Mouse (Mus musculus): Measurements from ENCODE around the gene Has1. TPM values are rescaled to one million over a fixed set of nuclear protein-coding genes. Genes with fewer than 3 reads are reported as not detected.

Gene Has1
- polyA plus RNA-seq, 1 experiment from 2014 or later, result 0.78 TPM

GRCm38 (mm10) chr17:17825921-17826591 lies 28.9 kb downstream of the Has1 start:
- Histone ChIP-seq H3K4me2 (replicated peaks; ENCODE audit: low read depth) (peak overlapping the region; percentile 84), H3K9me3 (ENCODE audit: control insufficient read depth, low read length) (no peaks in the 10 kb centered on the region), H3K4me1 (replicated peaks; ENCODE audit: control insufficient read depth, insufficient read depth) (no peaks in the 10 kb centered on the region; the same call in 1 of the 2 replicates), H3K9ac (ENCODE audit: low read length) (peak overlapping the region; percentile 86), H3K4me3 (ENCODE audit: low read depth, low read length) (peak overlapping the region; percentile 87), H3K27ac (replicated peaks) (peak overlapping the region; percentile 98), H3K27me3 (ENCODE audit: control insufficient read depth, insufficient read depth, low read length) (no peaks in the 10 kb centered on the region), H3K36me3 (ENCODE audit: control insufficient read depth, insufficient read depth, low read length) (no peaks in the 10 kb centered on the region)
- 1% methylated on average over 20 of the region's 22 CpGs for WGBS
- ATAC-seq (ENCODE audit: low FRiP score, low TSS enrichment) (peak; percentile 10; the same call in 1 of the 2 replicates), DNase-seq (ENCODE audit: low spot score) (peak; percentile 48)
- TF ChIP-seq EP300 (optimal IDR thresholded peaks at IDR 0.05) (no peak), CTCF (IDR thresholded peaks at IDR 0.05; ENCODE audit: low read depth) (no peak)

- DNase-seq (ENCODE audit: low spot score), result no peak
- Histone ChIP-seq H3K27me3 (ENCODE audit: control insufficient read depth, insufficient read depth, low read length) (no peaks in the 10 kb centered on the region), H3K4me3 (ENCODE audit: low read depth, low read length) (no peak overlapping the region), H3K36me3 (ENCODE audit: control insufficient read depth, insufficient read depth, low read length) (no peaks in the 10 kb centered on the region), H3K9ac (ENCODE audit: low read length) (no peak overlapping the region), H3K9me3 (ENCODE audit: control insufficient read depth, low read length) (no peaks in the 10 kb centered on the region), H3K4me1 (replicated peaks; ENCODE audit: control insufficient read depth, insufficient read depth) (no peaks in the 10 kb centered on the region), H3K27ac (replicated peaks) (no peak overlapping the region), H3K4me2 (replicated peaks; ENCODE audit: low read depth) (no peak overlapping the region)
- no peak for TF ChIP-seq EP300 (optimal IDR thresholded peaks at IDR 0.05)
- no peak for TF ChIP-seq CTCF (IDR thresholded peaks at IDR 0.05; ENCODE audit: low read depth)
- ATAC-seq (ENCODE audit: low FRiP score, low TSS enrichment), result no peak
- WGBS, result 71% methylated on average over 6 of the region's 6 CpGs
Measured at GRCm38 (mm10) chr17:17823612-17824336, 31.2 kb downstream of the Has1 start.

- Histone ChIP-seq H3K9me3 (ENCODE audit: control insufficient read depth, low read length) (no peaks in the 10 kb centered on the region), H3K4me2 (replicated peaks; ENCODE audit: low read depth) (no peak overlapping the region), H3K27me3 (ENCODE audit: control insufficient read depth, insufficient read depth, low read length) (no peaks in the 10 kb centered on the region), H3K4me3 (ENCODE audit: low read depth, low read length) (no peak overlapping the region), H3K36me3 (ENCODE audit: control insufficient read depth, insufficient read depth, low read length) (no peaks in the 10 kb centered on the region), H3K27ac (replicated peaks) (no peak overlapping the region), H3K4me1 (replicated peaks; ENCODE audit: control insufficient read depth, insufficient read depth) (no peaks in the 10 kb centered on the region), H3K9ac (ENCODE audit: low read length) (no peak overlapping the region)
- DNase-seq (ENCODE audit: low spot score) (no peak), ATAC-seq (ENCODE audit: low FRiP score, low TSS enrichment) (no peak)
- TF ChIP-seq EP300 (optimal IDR thresholded peaks at IDR 0.05), result no peak
- no peak for TF ChIP-seq CTCF (IDR thresholded peaks at IDR 0.05; ENCODE audit: low read depth)
- 40% methylated on average over 2 of the region's 2 CpGs for WGBS
Measured at GRCm38 (mm10) chr17:17795527-17795926, 59.5 kb downstream of the Has1 start.

MicroRNAs encoded within 50 kb of the gene (microRNA counts, 519-probe panel; counts per million panel counts)
- microRNA mmu-let-7e (6,741 counts per million, percentile 86 among the panel's probes with 10 or more counts), microRNA mmu-miR-125a-3p (3,146 counts per million, percentile 13 among the panel's probes with 10 or more counts), microRNA mmu-miR-125a-5p (7,341 counts per million, percentile 93 among the panel's probes with 10 or more counts), microRNA mmu-miR-99b (5,821 counts per million, percentile 75 among the panel's probes with 10 or more counts)

Small RNAs within 50 kb of the gene (microRNA-seq; reads per million reads assigned to microRNA genes)
- not detected for gene Gm25927
- 3,215 reads per million, percentile 85 among the genes with 10 or more reads in this experiment for gene Mir125a
- gene Mir99b, result 11,963 reads per million, percentile 94 among the genes with 10 or more reads in this experiment
- not detected for gene Mirlet7e

Other genes with a start within 250 kb of the Has1 start
- gene Lnpep, start 230.2 kb downstream of the Has1 start, polyA plus RNA-seq (2015; fragmentation: Nextera tagmentation; extraction: Ambion mirVana), result 4.8 and 5.0 TPM in 2 replicates
- not detected in 2 replicates for gene Vmn2r90, start 151.5 kb downstream of the Has1 start, polyA plus RNA-seq (2015; fragmentation: Nextera tagmentation; extraction: Ambion mirVana)
- gene Spaca6, start 28.0 kb downstream of the Has1 start, polyA plus RNA-seq (2015; fragmentation: Nextera tagmentation; extraction: Ambion mirVana), result 7.9 and 8.2 TPM in 2 replicates
- 0.36 and 0.59 TPM in 2 replicates for gene Fpr1, start 28.7 kb upstream of the Has1 start, polyA plus RNA-seq (2015; fragmentation: Nextera tagmentation; extraction: Ambion mirVana)
- 0.19 and 0.27 TPM in 2 replicates for gene Fpr2, start 32.6 kb upstream of the Has1 start, polyA plus RNA-seq (2015; fragmentation: Nextera tagmentation; extraction: Ambion mirVana)
- not detected in 2 replicates for gene Fpr3, start 32.6 kb upstream of the Has1 start, polyA plus RNA-seq (2015; fragmentation: Nextera tagmentation; extraction: Ambion mirVana)
- not detected in 2 replicates for gene Fpr-rs4, start 166.5 kb upstream of the Has1 start, polyA plus RNA-seq (2015; fragmentation: Nextera tagmentation; extraction: Ambion mirVana)
- gene Vmn2r124, start 194.2 kb upstream of the Has1 start, polyA plus RNA-seq (2015; fragmentation: Nextera tagmentation; extraction: Ambion mirVana), result 0.01 TPM in 1 of 2 replicates, not detected in the other
- gene Vmn2r91, start 229.8 kb upstream of the Has1 start, polyA plus RNA-seq (2015; fragmentation: Nextera tagmentation; extraction: Ambion mirVana), result not detected in 2 replicates